Mouse (Mus musculus): ENCODE results near the gene Nagk.

GRCm38 (mm10) chr6:83830941-83831605 lies 36.3 kb downstream of the Nagk start:
- TF ChIP-seq CTCF (IDR thresholded peaks at IDR 0.05; ENCODE audit: low read depth) (no peak), EP300 (IDR thresholded peaks at IDR 0.05; ENCODE audit: low read depth) (no peak)

Measured in heart, postnatal 0 days (tissue).